Mouse (Mus musculus) G1E (cell line): Measurements from ENCODE around the gene Cldn7.

Experiments
- CTCF ChIP-seq: IDR thresholded peaks from 2 replicates; pipeline ENCODE4 v1.5.1; 2012; ENCODE audit warnings: low read depth, low read length, inconsistent platforms, mixed read lengths
- GATA1 ChIP-seq: IDR thresholded peaks from 2 replicates; pipeline ENCODE4 v1.6.1; 2012; ENCODE audit warnings: borderline replicate concordance, low read length, inconsistent platforms, mixed read lengths
- GATA2 ChIP-seq: IDR thresholded peaks from 2 replicates; pipeline ENCODE4 v1.6.1; 2012; ENCODE audit warnings: low read depth, low read length, inconsistent platforms, borderline replicate concordance
- POLR2AphosphoS5 ChIP-seq: IDR thresholded peaks from 2 replicates; pipeline ENCODE4 v1.6.1; 2012; ENCODE audit warnings: low read depth, low read length, inconsistent platforms; ENCODE audit not compliant: insufficient replicate concordance
- TAL1 ChIP-seq: conservative IDR thresholded peaks from 2 replicates; pipeline ENCODE4 v1.6.1; 2012; ENCODE audit warnings: low read depth, low read length, inconsistent platforms, mixed read lengths

DNA sequence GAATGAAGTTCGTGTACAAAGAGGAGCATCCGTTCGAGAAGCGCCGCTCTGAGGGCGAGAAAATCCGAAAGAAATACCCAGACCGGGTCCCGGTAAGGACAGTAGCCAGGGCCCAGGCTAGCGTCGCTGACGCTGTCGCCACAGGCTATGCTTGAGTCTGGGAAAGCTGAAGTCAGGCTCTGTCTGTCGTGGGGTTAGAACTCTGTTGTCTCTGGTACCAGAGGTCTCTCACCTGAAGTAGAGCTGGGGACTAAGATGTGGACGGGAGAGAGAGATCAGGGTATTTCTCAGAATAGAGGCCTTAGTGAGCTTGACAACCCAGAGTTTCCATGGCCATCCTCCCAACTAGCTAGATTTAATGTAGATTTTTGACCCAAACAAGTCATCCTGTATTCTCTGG, 27.1 kb downstream of the Cldn7 start:
- TF ChIP-seq CTCF (no peak), GATA1 (no peak), GATA2 (no peak), POLR2AphosphoS5 (no peak), TAL1 (no peak)
